Mouse (Mus musculus) colon, adult 2 months (tissue): ENCODE data around the gene Slc17a5. TPM values are rescaled to one million over a fixed set of nuclear protein-coding genes. Genes with fewer than 3 reads are reported as not detected.

ENCODE experiments used
- polyA plus RNA-seq: library from polyadenylated mRNA; depleted of rRNA; stranded (reverse); fragments of >200 nt; gene quantifications from 2 replicates; pipeline ENCODE4 v1.2.3, GENCODE M21; 2012; rRNA removed

The Slc17a5 gene
- 13.1 and 17.2 TPM in 2 replicates for polyA plus RNA-seq

DNA sequence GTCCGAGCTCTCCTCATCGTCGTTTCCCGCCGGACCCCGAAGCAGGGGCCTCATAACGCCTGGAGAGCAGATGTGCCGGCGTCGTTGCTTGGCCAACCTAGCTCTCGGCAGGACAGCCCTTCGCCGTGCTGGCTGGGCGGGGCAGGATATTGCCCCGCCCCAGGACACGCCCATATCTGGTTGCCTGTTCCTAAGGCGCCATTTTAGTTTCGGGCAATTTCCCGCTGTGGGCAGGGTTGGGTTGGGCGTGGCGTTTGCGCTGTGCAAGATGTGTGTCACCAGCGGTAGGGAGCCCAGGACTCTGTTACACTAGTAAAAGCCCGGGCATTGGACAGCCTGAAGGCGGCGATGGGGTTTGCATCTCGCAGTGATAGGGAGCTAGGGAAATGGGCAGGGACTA, at the start of gene Slc17a5:
Gene Slc17a5 (minus strand): TSS at position 128 of the 400 bp plus-strand sequence.

DNA sequence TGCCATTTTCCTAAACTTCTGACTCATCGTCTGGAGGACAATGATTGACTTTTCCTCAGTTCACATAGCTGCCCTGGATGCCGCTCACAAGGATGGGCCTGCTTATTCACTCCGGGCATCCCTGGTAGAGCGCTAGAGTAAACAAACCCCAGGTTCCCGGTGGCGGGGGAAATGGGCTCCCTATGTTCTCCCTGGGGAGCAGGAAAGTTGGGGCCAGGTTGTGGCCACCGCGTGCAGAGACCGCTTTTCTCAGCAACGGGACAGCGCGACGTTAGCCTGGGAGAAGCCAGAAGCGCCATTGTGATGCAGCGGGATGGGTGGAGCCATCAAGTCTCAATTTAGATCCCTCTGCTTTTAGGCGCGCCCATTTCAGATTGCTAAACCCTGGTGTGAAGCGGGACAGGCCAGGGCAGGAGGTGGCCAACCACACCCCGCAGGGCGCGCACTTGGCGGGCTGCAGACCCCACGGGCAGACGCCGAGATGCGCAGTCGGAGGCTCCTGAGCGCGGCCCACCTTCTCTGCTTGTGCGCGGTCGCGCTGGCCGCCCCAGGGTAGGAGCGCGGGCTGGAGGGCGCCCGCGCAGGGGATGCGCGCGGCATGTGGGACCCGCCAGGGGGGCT, 27.7 kb upstream of the Slc17a5 start, which contains the start of gene Cd109:
Gene Cd109 (plus strand): TSS at position 146 of the 621 bp plus-strand sequence.

DNA sequence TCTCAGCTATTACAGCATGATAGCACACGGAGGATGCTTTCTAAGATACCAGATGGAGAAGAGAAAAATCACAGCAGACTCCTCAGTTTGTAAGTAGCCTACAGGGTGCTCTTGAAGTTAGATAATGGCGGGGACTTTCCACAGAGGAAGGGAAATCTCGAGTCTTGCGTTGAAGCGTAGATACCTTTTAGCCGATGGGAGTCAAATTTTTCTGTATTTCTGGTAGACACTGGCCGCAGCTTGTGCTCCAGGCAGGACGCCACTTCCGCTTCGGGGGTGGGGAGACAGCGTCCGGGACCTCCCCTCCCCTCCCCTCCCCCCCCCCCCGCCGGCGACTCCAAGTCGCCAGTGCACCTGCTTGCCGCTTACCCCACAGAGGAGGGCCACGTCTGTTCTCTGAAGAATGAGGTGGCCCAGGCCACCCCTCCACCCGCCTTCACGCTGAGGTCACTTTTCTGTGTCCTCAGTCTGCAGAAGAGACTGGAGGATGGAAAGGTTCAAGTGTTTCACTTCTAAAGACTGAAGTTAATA, 98.9 kb downstream of the Slc17a5 start, which contains the start of gene Eef1a1:
Gene Eef1a1 (minus strand): TSS at position 262 of the 531 bp plus-strand sequence.

Other genes starting within 250 kb of the Slc17a5 start
- 0.28 TPM in 1 of 2 replicates, not detected in the other for gene Gsta2, start 232.3 kb downstream of the Slc17a5 start, polyA plus RNA-seq
- not detected in 2 replicates for gene Dppa5a, start 219.9 kb downstream of the Slc17a5 start, polyA plus RNA-seq
- gene Ooep, start 209.3 kb downstream of the Slc17a5 start, polyA plus RNA-seq: 0.19 and 0.28 TPM in 2 replicates
- 0.30 and 0.41 TPM in 2 replicates for gene Ddx43, start 192.3 kb downstream of the Slc17a5 start, polyA plus RNA-seq
- gene Cgas, start 144.8 kb downstream of the Slc17a5 start, polyA plus RNA-seq: 0.86 and 1.0 TPM in 2 replicates
- 10.2 and 11.1 TPM in 2 replicates for gene Mto1, start 139.8 kb downstream of the Slc17a5 start, polyA plus RNA-seq
- not detected in 2 replicates for gene Gm17324, start 139.3 kb downstream of the Slc17a5 start, polyA plus RNA-seq
- gene Eef1a1, start 98.9 kb downstream of the Slc17a5 start, polyA plus RNA-seq: 2,114 and 2,981 TPM in 2 replicates
- gene Cd109, start 27.5 kb upstream of the Slc17a5 start, polyA plus RNA-seq: 2.3 and 5.0 TPM in 2 replicates